Mouse (Mus musculus) G1E (cell line): ENCODE data around the gene Rai1. TPM values are rescaled to one million over a fixed set of nuclear protein-coding genes. Genes with fewer than 3 reads are reported as not detected.
A peak's percentile ranks its signal among the peaks of the same experiment; 100 is the strongest.

Experiments
- ATAC-seq: 2 replicates; pipeline ENCODE4 v1.8.0; 2016; ENCODE audit warnings: mild to moderate bottlenecking; ENCODE audit not compliant: insufficient number of reproducible peaks, poor library complexity, low FRiP score, severe bottlenecking; ENCODE audit errors: extremely low read depth
- DNase-seq: peaks from one replicate; pipeline ENCODE4 v3.0.0; 2012; ENCODE audit warnings: low spot score
- H3K27me3 ChIP-seq: 2 replicates; pipeline ENCODE4 v1.6.1; 2012; ENCODE audit warnings: mild to moderate bottlenecking, low read length, inconsistent platforms; ENCODE audit not compliant: insufficient read depth
- H3K36me3 ChIP-seq: replicated peaks from 2 replicates; pipeline ENCODE3; 2012; ENCODE audit warnings: mild to moderate bottlenecking, inconsistent platforms
- H3K4me1 ChIP-seq: 2 replicates; pipeline ENCODE4 v1.6.1; 2012; ENCODE audit warnings: low read depth, low read length, inconsistent platforms, mixed read lengths; ENCODE audit not compliant: insufficient read depth
- H3K4me3 ChIP-seq: 2 replicates; pipeline ENCODE4 v1.5.1; 2012; ENCODE audit warnings: low read depth, mild to moderate bottlenecking, inconsistent platforms, low read length, moderate library complexity, mixed read lengths
- H3K9me3 ChIP-seq: replicated peaks from 2 replicates; pipeline ENCODE4 v1.6.1; 2012; ENCODE audit warnings: inconsistent platforms
- CTCF ChIP-seq: IDR thresholded peaks from 2 replicates; pipeline ENCODE4 v1.5.1; 2012; ENCODE audit warnings: low read depth, low read length, inconsistent platforms, mixed read lengths
- GATA1 ChIP-seq: IDR thresholded peaks from 2 replicates; pipeline ENCODE4 v1.6.1; 2012; ENCODE audit warnings: borderline replicate concordance, low read length, inconsistent platforms, mixed read lengths
- GATA2 ChIP-seq: IDR thresholded peaks from 2 replicates; pipeline ENCODE4 v1.6.1; 2012; ENCODE audit warnings: low read depth, low read length, inconsistent platforms, borderline replicate concordance
- POLR2AphosphoS5 ChIP-seq: IDR thresholded peaks from 2 replicates; pipeline ENCODE4 v1.6.1; 2012; ENCODE audit warnings: low read depth, low read length, inconsistent platforms; ENCODE audit not compliant: insufficient replicate concordance
- TAL1 ChIP-seq: conservative IDR thresholded peaks from 2 replicates; pipeline ENCODE4 v1.6.1; 2012; ENCODE audit warnings: low read depth, low read length, inconsistent platforms, mixed read lengths
- polyA plus RNA-seq: library from polyadenylated mRNA; stranded (reverse); fragments of >175 nt; gene quantifications from 2 replicates; pipeline ENCODE4 v1.2.3, GENCODE M21; 2012
- total RNA-seq, 2 experiments: library from RNA; stranded (forward) in 1 of 2; stranded (reverse) in 1 of 2; fragments of 200-1000 nt in 1 of 2; fragments of >200 nt in 1 of 2; fragmentation: Nextera tagmentation in 1 of 2; gene quantifications; 2 replicates each; pipeline ENCODE4 v1.2.3; 2014 to 2017

The Rai1 gene
- total RNA-seq (2014; fragmentation: Nextera tagmentation) (77.4 and 78.1 TPM in 2 replicates), total RNA-seq (2017) (10.3 and 13.5 TPM in 2 replicates), polyA plus RNA-seq (107 TPM in 2 replicates)

DNA sequence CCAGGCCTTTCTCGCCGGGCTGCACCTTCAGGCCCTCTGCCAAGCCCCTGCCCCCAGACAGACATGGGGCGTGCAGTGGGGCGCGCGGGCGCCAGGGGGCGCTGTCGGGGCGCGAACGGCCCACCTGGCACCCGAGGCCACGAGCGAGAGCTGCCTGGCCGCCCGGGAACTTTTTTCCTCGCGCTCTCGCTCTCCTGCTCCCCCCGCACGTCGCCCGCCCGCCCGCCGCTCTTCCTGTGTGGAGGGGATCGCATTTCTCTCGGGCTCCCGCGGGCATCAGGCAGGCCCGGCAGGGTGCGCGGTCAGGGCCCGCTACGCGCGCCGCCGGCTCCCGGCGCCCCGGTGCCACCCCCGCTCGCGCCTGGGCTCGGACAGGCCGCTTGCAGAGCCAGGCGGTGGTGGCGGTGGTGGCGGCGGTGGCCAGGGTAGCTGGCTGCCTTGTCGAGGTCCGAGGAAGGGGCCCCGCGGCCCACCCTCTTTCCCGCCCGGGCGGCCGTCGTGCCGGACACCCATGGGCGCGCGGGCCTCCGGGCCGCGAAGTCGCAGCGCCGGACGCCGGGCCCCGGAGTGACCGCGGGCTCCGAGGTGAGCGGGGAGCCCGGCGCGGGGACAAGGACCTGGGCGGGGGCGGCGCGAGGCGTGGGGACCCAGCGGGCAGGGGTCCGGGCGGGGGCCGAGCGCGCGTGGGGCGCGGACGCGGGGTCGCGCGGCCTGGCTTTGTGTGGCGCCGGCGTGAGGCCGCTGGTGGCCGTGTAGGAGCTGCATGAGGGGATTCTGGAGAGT, at the start of gene Rai1:
TSS of gene Rai1 (plus strand) at position 204 of the 783 bp plus-strand sequence.
- Histone ChIP-seq H3K36me3 (peaks cover 26% of the 10 kb centered on the region), H3K4me1 (peaks cover 63% of the 10 kb centered on the region), H3K9me3 (no peaks in the 10 kb centered on the region), H3K4me3 (peak within 1 kb of the TSS; percentile 86), H3K27me3 (0 out of 2 replicates have a peak, but pooled peaks cover 5% of the 10 kb centered on the region)
- TF ChIP-seq TAL1 (no peak), POLR2AphosphoS5 (no peak), CTCF (peak; percentile 69; the same call in 1 of the 2 replicates), GATA2 (no peak)
- no peak for ATAC-seq
- DNase-seq = peak; percentile 94

- H3K4me3 ChIP-seq = no peak overlapping the region
- TF ChIP-seq GATA2 = no peak
- TF ChIP-seq TAL1 = no peak
- H3K4me1 ChIP-seq = no peaks in the 10 kb centered on the region
- H3K27me3 ChIP-seq = peaks cover 47% of the 10 kb centered on the region
- ATAC-seq = no peak
- DNase-seq = no peak
- H3K9me3 ChIP-seq = no peaks in the 10 kb centered on the region
- no peaks in the 10 kb centered on the region for H3K36me3 ChIP-seq
Observed at GRCm38 (mm10) chr11:60056520-60056919, 48.3 kb upstream of the Rai1 start.

DNA sequence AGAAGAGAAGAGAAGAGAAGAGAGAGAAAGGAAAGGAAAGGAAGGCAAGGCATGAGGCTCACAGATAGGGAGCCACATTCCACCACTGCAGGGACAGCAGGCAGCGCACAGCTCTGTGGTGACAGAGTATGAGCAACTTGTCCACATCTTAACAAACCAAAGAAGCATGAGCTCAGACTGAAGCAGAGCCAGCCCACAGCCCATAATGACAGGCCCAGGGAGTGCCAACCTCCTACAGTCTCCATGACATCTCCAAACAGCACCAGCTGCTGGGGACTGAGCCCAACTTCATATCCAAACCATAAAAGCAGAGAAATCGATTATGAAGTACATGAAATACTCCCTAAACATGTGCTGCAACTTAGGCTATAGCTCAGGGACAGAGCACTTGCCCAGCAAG, 46.8 kb upstream of the Rai1 start:
- H3K4me1 ChIP-seq = no peaks in the 10 kb centered on the region
- DNase-seq (no peak), ATAC-seq (no peak)
- TF ChIP-seq GATA2 (no peak), GATA1 (no peak), POLR2AphosphoS5 (no peak), CTCF (no peak), TAL1 (no peak)
- no peaks in the 10 kb centered on the region for H3K36me3 ChIP-seq
- H3K27me3 ChIP-seq = peaks cover 46% of the 10 kb centered on the region
- no peak overlapping the region for H3K4me3 ChIP-seq
- H3K9me3 ChIP-seq = no peaks in the 10 kb centered on the region

DNA sequence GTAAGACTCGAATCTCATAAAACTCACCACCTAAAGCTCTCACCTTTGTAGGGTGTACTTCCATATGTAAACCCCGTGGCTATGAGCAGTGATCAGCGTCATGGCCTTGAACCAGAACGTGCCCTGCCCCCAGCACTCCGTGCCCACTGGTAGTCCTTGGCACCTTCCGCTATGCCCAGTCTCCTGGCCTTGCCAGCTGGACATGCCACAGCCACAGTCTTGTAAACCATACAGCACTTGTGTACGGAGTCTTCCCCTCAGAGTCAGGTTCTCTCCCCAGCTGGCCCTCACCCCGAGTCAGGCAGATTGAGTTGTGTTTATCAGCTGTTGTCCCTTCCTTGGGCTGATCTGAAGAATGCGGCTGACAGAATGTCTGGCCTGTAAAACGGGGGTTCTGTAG, 46.4 kb upstream of the Rai1 start:
- no peak for TF ChIP-seq POLR2AphosphoS5
- no peak for TF ChIP-seq TAL1
- TF ChIP-seq GATA1 = no peak
- Histone ChIP-seq H3K9me3 (no peaks in the 10 kb centered on the region), H3K27me3 (peaks cover 44% of the 10 kb centered on the region), H3K36me3 (no peaks in the 10 kb centered on the region), H3K4me3 (no peak overlapping the region), H3K4me1 (no peaks in the 10 kb centered on the region)
- DNase-seq = no peak
- no peak for ATAC-seq

GRCm38 (mm10) chr11:60060026-60060425, 44.8 kb upstream of the Rai1 start:
- no peaks in the 10 kb centered on the region for H3K4me1 ChIP-seq
- H3K9me3 ChIP-seq = no peaks in the 10 kb centered on the region
- no peak for TF ChIP-seq GATA2
- TF ChIP-seq TAL1 = no peak
- no peak for TF ChIP-seq CTCF
- no peak for TF ChIP-seq POLR2AphosphoS5
- no peak for TF ChIP-seq GATA1
- peaks cover 44% of the 10 kb centered on the region for H3K27me3 ChIP-seq
- no peak for ATAC-seq
- no peaks in the 10 kb centered on the region for H3K36me3 ChIP-seq
- H3K4me3 ChIP-seq = no peak overlapping the region
- DNase-seq = no peak

- ATAC-seq (no peak), DNase-seq (no peak)
- no peak overlapping the region for H3K4me3 ChIP-seq
- H3K4me1 ChIP-seq = no peaks in the 10 kb centered on the region
- no peaks in the 10 kb centered on the region for H3K9me3 ChIP-seq
- peaks cover 45% of the 10 kb centered on the region for H3K27me3 ChIP-seq
- no peak for TF ChIP-seq CTCF
- no peak for TF ChIP-seq GATA1
- TF ChIP-seq GATA2 = no peak
- TF ChIP-seq POLR2AphosphoS5 = no peak
- TF ChIP-seq TAL1 = no peak
- H3K36me3 ChIP-seq = no peaks in the 10 kb centered on the region
Observed at GRCm38 (mm10) chr11:60061504-60062006, 43.3 kb upstream of the Rai1 start.
